Mouse (Mus musculus) spleen, adult 18-20 months (tissue): Measurements from ENCODE around the gene Rasd1.
"Not testable (repeated sequence)": the region's sequence is repeated elsewhere in the genome, so short reads cannot be mapped to it uniquely, and the experiment has no call there.

ENCODE experiments used
- DNase-seq, 2 experiments: peaks; one replicate each; pipeline ENCODE4 v3.0.0; 2022; ENCODE audit warnings: mixed read lengths in 2 of 2

Gene Rasd1

GRCm38 (mm10) chr11:59960476-59961337 is 4.0 kb downstream of the Rasd1 start:
- no peak for DNase-seq

GRCm38 (mm10) chr11:59959453-59959852 is 5.3 kb downstream of the Rasd1 start:
- no peak for DNase-seq

DNA sequence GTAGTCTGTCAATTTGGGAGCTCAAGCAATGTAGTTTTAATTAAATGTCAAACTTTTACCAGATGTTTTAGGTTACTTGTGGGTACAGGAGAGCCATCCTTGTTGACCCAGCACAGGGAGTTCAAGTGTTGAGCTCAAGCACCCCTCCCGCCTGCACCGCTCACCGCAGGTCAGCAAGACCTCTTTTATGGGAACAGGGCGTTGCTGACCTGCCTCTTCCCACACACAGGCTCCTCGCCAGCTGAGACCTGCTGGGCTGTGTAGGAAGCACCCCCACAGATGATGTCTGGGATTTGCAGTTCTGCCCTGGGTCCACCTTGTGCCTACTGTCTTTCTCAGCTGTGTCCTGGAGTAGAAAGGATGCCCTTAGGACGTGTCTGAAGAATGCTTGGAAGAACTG is 8.0 kb downstream of the Rasd1 start:
- DNase-seq, result no peak

DNA sequence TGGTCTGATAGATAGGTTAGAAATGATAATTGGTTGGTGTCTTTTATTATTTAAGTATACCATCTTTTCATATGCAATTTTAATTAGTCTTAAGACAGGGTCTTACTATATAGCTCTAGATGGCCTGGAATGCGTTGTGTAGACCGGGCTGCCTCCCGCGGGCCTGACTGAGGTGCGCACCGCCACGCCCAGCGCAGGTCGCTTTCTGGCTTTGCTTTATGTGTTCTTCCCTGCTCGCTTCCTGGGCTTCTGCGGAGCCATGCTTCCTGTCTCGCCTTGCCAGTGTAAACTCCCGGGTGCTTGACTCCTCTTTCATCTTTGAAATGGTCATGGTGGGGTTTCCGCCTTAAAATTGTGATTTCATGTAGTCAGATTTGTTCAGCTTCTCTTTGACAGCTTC is 11.9 kb downstream of the Rasd1 start:
- DNase-seq, result no peak

GRCm38 (mm10) chr11:59948401-59948767 is 16.4 kb downstream of the Rasd1 start:
- DNase-seq, result no peak

DNA sequence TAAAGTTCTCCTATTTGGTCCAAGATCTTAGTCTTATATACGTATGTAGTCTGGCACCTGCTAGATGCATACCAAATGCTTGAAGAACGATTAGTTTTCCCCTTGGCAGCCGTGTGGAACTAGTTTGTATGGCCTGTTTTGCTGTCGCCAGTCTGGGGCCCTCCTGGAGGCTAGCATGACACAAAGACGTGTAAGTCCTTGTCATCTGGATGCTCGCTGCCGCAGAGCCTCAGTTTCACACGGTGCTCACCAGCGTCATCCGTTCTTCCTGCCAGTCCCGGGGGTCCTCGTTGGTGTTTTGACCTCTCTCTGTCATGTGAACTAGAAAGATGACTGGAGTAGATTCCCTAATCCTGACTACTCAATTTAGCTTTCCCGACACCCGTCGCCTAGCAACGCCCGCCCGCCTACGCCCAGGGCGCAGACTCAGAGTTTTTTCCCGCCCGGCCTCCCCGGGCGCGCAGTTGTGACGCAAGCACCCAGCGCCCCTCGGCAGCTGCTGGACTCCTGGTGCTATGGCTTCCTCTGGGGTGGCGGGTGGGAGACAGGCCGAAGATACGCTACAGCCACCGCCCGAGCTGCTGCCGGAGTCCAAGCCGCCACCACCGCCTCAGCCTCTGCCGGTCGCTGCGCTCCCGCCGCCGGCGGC is 16.9 kb downstream of the Rasd1 start, which contains the start of gene Med9:
Gene Med9, plus strand, starts transcription at position 455 of the 649 bp plus-strand sequence.
- peak; percentile 81 to 89 for DNase-seq

GRCm38 (mm10) chr11:59944855-59945254 is 19.9 kb downstream of the Rasd1 start:
- not testable (repeated sequence) for DNase-seq

DNA sequence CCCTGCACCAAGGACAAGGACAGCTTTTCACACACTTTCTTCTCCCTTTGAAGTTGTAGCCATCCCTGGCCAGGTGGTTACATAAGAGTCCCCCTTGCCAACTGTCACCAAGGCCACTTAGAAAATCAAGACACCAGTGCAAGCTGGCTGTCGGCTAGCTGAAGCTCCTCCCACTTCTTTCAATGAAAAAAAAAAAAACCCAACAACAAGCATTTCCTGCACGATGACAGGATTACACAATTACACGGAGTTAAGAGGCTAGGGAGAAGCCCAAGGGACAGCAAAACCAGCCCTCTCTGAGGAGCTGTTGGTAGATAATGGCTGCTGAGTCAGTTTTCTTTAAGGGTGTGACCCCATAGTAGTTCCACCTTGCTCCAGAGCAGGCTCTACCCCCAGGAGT is 23.4 kb downstream of the Rasd1 start:
- no peak for DNase-seq

- DNase-seq, result no peak
Observed at GRCm38 (mm10) chr11:59940645-59941044, 24.1 kb downstream of the Rasd1 start.

- no peak for DNase-seq
Observed at GRCm38 (mm10) chr11:59939821-59940220, 24.9 kb downstream of the Rasd1 start.

DNA sequence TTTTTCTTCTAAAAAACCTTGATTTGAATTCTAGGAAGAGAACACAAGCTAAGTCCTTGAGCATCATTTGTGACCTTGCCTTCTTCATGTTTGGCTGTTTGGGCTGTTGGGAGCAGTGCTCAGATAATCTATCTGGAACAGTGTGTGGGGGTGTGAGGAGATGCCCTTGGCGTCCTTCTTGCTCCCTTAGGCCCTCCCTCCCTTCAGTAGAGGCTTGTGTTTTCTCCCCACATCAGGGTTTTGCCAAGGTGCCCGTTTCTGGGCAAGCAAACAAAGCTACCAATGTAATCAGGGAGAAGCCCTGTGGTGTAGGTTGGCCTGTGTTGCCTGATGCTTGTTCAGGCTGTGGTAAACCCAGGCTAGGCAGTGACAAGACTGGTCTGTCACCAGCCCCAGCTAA is 27.1 kb downstream of the Rasd1 start:
- DNase-seq, result no peak

- DNase-seq, result no peak
Observed at GRCm38 (mm10) chr11:59937023-59937422, 27.7 kb downstream of the Rasd1 start.

GRCm38 (mm10) chr11:59933943-59934342 is 30.8 kb downstream of the Rasd1 start:
- DNase-seq, result no peak

DNA sequence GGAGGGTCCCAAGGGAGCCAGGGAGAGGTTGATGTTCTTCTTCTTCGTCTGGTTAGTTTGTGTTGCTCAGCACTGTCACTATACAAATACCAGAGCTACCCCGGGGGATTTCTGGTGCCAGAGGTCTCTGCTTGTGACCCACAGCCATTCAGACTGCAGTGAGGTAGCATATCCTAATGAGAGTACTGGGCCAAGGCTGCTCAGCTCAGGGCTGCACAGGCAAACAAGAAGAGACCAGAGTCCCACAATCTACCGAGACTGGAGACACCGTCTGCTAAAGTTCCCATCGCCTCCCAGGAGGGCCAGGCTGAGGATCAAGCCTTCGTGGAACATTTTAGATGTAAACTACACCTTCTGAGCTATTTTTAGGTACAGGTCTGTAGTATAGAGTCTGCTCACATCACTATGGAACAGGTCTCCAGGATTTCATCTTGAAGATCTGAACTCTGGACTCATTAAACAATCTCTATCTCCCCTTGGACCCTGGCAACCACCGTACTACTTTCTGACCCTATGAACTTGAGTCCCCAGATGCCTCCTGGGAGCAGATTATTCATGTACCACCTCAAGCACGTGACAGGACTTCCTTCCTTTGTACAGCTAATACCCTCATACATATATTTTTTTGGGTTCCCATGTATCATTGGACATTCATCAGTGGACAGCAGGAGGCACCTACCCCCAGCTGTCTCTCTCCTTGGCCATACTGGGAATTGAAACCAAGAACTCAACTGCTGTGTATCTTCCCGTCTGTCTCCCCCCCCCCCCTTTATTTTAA is 32.0 kb downstream of the Rasd1 start:
- no peak for DNase-seq

GRCm38 (mm10) chr11:59930031-59930430 is 34.7 kb downstream of the Rasd1 start:
- no peak for DNase-seq

- no peak for DNase-seq
Observed at GRCm38 (mm10) chr11:59921265-59921664, 43.5 kb downstream of the Rasd1 start.

DNA sequence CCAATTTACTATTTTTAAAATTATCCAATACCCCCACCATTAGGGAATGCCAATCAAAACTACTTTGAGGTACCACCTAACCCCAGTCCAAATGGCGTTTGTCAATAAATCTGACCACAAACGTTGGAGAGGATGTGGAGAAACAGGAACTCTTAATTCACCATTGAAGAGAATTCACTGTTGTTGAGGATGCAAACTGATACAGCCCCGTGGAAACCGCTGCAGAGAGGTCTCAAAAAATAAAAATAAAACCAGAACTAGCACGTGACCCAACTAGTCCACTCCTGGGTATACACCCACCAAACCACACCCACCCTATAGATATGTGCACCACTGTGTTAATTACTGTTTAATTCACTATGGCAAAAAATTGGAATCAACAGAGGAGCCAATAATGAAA is 44.4 kb downstream of the Rasd1 start:
- no peak for DNase-seq

DNA sequence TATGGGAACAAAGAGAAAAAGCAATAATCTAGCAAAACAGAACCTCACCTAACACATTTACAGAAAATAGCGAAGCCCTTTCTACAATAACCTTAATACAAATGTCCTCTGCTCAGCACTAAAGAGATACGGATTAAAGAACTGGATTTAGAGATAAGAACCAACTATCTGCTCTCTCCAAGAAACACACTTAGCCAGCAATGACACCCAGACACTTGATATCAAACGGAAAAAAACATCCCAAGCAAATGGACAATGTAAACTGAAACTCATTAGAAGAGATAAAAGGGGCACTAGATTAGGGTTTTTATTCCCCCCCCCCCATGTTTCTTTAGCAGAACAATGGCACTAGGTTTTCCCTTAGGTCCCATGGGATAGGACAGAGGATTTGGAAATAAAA is 45.3 kb downstream of the Rasd1 start:
- no peak for DNase-seq

GRCm38 (mm10) chr11:59918014-59918413 is 46.7 kb downstream of the Rasd1 start:
- no peak for DNase-seq

- DNase-seq, result no peak
Observed at GRCm38 (mm10) chr11:59913702-59914101, 51.0 kb downstream of the Rasd1 start.
